Mouse (Mus musculus) heart, postnatal 14 days (tissue): ENCODE measurements around the gene Orc3. TPM values are rescaled to one million over a fixed set of nuclear protein-coding genes. Genes with fewer than 3 reads are reported as not detected.

ENCODE experiments used
- DNase-seq, 2 experiments: peaks; one replicate each; pipeline ENCODE4 v3.0.0; 2021 to 2022
- intact Hi-C: fragments of 180-260 bp; cut with DNase I; formaldehyde crosslinking; loops from one replicate; pipeline ENCODE4 v1.15.1; 2025
- long read RNA-seq, 2 experiments: library from polyadenylated mRNA; stranded (forward); transcript quantifications; one replicate each; pipeline ENCODE4 v2.0.0; 2021
- total RNA-seq, 2 experiments: library from RNA; stranded (reverse); gene quantifications; 2 replicates each; pipeline ENCODE4 v1.2.3; 2021

The Orc3 gene
- total RNA-seq = 10 to 100 TPM; 38.4 to 39.7 TPM
- long read RNA-seq, experiment 1, transcript Orc3-201 (20 exons, 2,300 nt) = minor isoform, 18 of 64 reads
- long read RNA-seq, experiment 1, transcript Orc3-202 (20 exons, 2,266 nt) = major isoform, 28 of 64 reads
- long read RNA-seq, experiment 1, partial matches to known transcripts = 10 of 64 reads
- long read RNA-seq, experiment 1, other reads (novel, unspliced or antisense) = 8 of 64 reads
- long read RNA-seq, experiment 2, transcript Orc3-201 (20 exons, 2,300 nt) = major isoform, 21 of 68 reads
- long read RNA-seq, experiment 2, transcript Orc3-202 (20 exons, 2,266 nt) = major isoform, 21 of 68 reads
- long read RNA-seq, experiment 2, partial matches to known transcripts = 22 of 68 reads
- long read RNA-seq, experiment 2, other reads (novel, unspliced or antisense) = 4 of 68 reads

DNA sequence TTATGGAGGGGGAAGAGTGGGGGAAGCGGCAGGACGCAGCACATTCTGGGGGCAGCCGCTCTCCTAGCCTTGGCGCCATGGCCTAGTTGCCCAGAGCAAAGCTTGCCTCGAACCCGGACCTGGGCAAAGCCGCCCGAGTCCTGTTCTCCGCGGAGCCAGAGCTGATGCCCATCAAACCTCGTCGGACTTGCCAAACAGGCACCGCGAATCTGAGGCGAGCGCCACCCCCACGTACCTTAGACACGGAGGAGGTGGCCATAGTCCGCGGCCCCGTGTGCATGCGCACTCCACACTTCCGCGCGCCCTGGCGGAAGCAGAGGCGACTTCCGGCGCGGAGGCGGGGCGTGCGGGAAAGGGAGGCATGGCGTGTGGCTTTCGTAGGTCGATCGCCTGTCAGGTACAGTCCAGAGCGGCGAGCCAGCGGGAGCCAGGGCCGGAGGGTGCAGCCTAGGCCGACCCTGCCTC lies at the start of gene Orc3, which contains the start of gene Rars2:
Orc3 (minus strand) TSS at position 315 of the 465 bp plus-strand sequence.
Rars2 (plus strand) TSS at position 328 of the 465 bp plus-strand sequence.
- DNase-seq = peak; percentile 92 to 95
- intact Hi-C loops = loop anchor here (10.0 kb wide), 1 partner anchor 1220 kb away; no protein-coding TSS in a partner anchor

DNA sequence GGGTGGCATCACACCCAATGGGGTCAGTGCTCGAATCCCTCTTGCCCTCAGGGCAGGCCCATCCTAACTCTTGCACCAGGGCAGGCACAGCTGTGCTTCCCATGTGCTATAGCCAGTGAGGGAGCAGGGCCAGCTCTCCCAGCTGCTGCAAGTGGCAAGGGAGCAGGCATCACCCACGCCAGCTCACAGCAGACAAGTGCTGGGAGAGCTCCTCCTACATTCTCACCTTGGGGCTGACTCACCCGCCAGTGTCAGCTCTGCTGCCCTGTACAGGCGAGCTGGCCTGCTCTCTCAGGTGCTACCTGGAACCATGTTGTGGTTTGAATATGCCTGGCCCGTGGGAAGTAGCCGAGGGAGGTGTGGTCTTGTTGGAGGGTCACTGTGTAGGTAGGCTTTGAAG lies 47.2 kb upstream of the Orc3 start:
- no peak for DNase-seq
- intact Hi-C loops = no loop called here

DNA sequence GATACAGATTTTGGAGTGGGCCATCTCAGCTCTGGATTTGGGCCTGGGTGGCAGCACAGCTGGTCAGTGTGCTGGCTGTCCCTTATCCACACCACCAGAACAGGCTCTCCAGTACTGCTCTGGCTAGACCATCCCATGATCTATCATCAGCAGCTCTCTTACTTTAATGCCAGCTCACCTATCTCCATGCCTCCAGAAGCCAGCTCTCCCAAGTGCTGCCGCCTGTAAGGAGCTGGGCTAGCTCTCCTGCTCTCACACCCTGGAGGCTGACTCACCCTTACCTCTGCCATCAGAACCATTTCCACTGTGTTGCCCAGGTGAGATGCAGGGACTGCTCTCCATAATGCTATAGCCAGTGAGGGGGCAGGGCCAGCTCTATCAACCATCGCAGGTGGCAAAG lies 46.8 kb upstream of the Orc3 start:
- intact Hi-C loops = no loop called here
- no peak for DNase-seq

GRCm38 (mm10) chr4:34659012-34659411 lies 44.3 kb upstream of the Orc3 start:
- intact Hi-C loops = no loop called here

DNA sequence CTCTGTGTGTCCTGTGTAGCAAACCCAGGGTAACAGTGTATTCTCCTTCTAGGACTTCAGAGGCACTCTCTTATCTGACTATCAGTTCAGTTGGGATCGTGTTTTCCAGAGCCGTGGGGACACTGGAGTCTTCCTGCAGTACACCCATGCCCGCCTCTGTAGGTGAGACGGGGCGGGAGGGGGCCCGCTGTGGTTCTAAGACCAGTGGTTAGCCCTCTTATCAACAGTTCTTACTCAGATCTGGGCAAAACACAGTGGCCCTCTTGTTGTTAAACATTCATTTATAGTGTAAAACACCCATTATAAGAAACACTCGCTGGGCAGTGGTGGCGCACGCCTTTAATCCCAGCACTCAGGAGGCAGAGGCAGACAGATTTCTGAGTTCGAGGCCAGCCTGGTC lies 41.4 kb upstream of the Orc3 start:
- intact Hi-C loops = no loop called here
- no peak for DNase-seq

More at GRCm38 (mm10) chr4:34659012-34659411, 44.3 kb upstream of the Orc3 start:
- DNase-seq = no peak

- intact Hi-C loops = no loop called here
- DNase-seq = no peak
These were observed 38.4 kb upstream of the Orc3 start for GRCm38 (mm10) chr4:34653179-34653578.

GRCm38 (mm10) chr4:34644779-34645178 lies 30.0 kb upstream of the Orc3 start:
- intact Hi-C loops = no loop called here
- no peak for DNase-seq

DNA sequence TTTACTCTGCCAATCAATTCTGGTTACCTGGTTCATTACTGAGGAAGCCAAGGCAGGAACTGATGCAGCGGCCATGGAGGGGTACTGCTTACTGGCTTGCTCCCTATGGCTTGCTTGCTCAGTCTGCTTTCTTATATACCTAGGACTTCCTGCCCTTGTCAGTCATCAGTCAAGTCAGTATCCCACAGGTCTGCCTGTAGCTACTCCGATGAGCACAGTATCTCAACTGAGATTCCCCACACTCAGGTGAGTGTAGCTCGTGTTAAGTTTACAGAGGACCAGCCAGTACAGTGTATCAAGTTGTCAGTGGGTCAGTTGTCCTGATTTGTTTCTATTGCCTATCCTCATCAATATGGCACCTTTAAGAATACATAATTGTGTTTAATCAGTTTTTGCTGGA lies 26.0 kb upstream of the Orc3 start:
- no peak for DNase-seq
- intact Hi-C loops = no loop called here

DNA sequence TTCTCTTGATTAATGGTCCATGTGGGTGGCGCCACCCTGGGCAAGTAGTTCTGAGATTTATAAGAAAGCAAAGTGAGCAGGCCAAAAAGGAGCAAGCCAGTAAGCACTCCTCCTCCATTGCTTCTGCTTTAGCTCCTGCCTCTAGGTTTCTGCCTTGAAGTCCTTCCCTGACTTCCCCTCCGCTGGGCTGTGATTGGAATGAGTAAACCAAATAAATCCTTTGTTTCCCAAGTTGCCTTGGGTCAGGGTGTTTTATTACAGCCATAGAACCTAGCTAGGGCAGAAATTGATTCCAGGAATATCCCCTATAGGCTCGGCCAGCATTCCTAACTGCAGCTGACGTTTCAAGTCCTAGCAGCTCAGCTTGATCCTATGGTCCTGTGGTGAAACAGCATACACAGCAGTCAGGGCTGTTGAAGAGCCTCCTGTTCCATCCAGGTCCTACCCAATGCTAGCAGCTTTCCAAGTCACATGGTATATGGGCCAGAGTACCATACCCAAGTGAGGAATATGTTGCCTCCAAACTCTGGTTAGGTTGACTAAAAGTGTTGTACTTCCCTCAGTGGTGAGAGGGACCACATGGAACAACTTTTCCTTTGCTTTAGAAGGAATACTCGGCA lies 25.1 kb upstream of the Orc3 start:
- intact Hi-C loops = no loop called here

GRCm38 (mm10) chr4:34637851-34638250 lies 23.1 kb upstream of the Orc3 start:
- intact Hi-C loops = no loop called here
- DNase-seq = no peak

More for the DNA sequence above, 25.1 kb upstream of the Orc3 start:
- DNase-seq = no peak

DNA sequence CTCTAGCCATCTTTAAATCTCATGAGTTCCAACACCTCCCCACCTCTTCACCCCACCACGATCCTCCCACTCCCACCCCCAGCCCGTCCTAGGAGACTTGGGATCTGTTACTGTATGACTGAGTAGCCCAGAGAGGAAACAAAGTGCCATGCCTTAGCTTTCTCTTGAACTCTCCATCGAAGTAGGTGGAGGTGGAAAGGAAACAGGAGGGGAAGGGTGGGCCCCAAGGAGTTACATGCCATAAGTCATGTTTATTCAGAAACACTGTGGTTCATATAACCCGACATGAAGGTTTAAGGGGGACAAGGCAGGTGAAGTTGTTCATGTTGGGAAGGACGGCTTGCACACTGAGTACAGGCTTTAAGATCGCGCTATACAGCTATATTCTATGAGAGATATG lies 22.6 kb upstream of the Orc3 start:
- intact Hi-C loops = no loop called here
- DNase-seq = no peak

DNA sequence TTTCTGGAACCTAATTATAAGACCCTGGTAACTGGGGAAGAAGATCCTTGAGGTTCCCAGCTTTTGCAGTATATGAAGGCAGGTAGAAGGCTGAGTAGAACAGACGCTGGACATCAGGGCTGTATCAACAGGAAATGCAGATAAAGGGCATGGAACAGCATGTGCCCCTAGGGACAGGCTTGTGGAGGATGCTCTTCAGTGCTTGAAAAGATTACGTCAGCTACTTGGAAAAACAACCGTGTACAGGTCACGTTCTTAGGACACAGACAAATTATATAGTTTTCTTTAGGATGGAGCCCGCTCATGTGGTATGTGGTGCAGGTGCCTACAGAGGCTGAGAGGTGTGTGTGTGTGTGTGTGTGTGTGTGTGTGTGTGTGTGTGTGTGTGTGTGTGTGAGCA lies 21.3 kb upstream of the Orc3 start:
- DNase-seq = no peak
- intact Hi-C loops = no loop called here

- DNase-seq = no peak
- intact Hi-C loops = no loop called here
These were observed 19.4 kb upstream of the Orc3 start for GRCm38 (mm10) chr4:34634129-34634528.

GRCm38 (mm10) chr4:34629956-34630355 lies 15.2 kb upstream of the Orc3 start:
- DNase-seq = no peak
- intact Hi-C loops = no loop called here

GRCm38 (mm10) chr4:34626401-34626800 lies 11.7 kb upstream of the Orc3 start:
- no peak for DNase-seq
- intact Hi-C loops = no loop called here

- intact Hi-C loops = no loop called here
- no peak for DNase-seq
These were observed 10.8 kb upstream of the Orc3 start for GRCm38 (mm10) chr4:34625556-34625955.

GRCm38 (mm10) chr4:34616146-34616545 lies 1.4 kb upstream of the Orc3 start:
- no peak for DNase-seq
- intact Hi-C loops = loop anchor here (10.0 kb wide), 1 partner anchor 1221 kb away; no protein-coding TSS in a partner anchor

DNA sequence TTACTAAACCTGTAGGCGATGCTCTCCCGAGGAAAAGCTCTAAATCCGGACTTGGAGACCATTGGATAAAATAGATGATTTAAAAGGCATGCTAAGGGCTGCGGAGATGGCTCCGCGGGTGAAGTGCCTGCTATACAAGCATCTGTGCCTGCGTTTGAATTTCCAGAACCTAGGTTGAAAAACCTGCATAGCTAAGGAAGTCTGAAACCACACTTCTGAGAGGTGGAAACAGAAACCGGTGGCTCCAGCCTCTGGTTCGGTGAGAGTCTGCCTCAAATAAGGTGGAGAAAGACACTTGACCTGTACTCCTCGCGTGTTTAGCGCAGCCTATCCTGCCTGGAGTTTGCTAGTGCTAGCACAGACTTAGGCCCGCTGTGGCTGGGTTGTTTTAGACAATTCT lies 559 bp upstream of the Orc3 start:
- intact Hi-C loops = loop anchor here (10.0 kb wide), 1 partner anchor 1221 kb away; no protein-coding TSS in a partner anchor

DNA sequence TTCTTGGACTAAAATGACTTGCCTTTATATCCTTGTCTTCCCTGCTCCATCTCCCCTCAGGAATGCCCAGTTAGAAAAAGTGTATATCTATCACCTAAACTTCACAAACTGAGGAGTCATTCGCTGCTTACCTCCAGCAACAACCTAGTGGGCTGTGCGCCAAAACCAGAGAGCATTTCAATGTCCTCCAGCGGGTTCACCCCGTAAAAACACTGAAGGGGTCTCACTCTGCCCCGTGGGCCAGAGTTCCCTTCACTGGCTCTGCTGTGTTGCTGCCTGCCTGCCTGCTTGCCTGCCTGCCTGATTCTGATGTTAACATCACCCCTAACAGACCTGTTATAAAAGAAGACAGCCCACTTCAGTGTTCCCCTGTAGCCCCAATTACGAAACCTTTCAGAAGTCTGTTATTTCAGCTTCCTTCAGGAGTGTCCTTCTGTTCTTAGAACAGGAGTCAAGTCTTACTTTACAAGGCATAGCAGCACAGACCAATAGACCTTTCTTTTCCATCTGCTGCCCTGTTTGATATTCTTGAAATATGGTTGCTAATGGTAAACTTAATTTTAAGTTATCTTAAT lies 1.1 kb downstream of the Orc3 start:
- intact Hi-C loops = loop anchor here (10.0 kb wide), 1 partner anchor 1219 kb away; no protein-coding TSS in a partner anchor
- no peak for DNase-seq

More for the DNA sequence above, 559 bp upstream of the Orc3 start:
- peak in 1 of 2 experiments; percentile 2 for DNase-seq

DNA sequence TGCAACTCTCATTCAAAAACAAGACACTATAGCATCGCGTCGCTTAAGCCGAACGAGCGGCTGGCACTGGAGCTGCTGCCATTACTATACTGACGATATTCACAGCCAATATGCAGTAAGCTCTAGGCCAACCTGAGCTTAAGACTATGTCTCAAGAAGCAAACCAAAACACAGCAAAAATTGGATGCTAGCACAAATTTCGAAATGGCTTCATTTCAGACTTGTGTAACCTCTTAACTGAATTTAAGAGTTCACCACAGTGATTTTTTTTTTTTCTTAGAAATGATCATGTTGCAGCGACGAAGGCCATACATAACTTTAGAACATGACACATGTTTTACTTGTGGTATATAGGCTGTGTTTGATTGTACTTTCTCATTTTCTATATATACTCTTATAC lies 8.1 kb downstream of the Orc3 start:
- intact Hi-C loops = no loop called here

GRCm38 (mm10) chr4:34603123-34603522 lies 11.6 kb downstream of the Orc3 start:
- no peak for DNase-seq
- intact Hi-C loops = no loop called here

More for the DNA sequence above, 8.1 kb downstream of the Orc3 start:
- DNase-seq = no peak
